In the genomic region with DNA sequence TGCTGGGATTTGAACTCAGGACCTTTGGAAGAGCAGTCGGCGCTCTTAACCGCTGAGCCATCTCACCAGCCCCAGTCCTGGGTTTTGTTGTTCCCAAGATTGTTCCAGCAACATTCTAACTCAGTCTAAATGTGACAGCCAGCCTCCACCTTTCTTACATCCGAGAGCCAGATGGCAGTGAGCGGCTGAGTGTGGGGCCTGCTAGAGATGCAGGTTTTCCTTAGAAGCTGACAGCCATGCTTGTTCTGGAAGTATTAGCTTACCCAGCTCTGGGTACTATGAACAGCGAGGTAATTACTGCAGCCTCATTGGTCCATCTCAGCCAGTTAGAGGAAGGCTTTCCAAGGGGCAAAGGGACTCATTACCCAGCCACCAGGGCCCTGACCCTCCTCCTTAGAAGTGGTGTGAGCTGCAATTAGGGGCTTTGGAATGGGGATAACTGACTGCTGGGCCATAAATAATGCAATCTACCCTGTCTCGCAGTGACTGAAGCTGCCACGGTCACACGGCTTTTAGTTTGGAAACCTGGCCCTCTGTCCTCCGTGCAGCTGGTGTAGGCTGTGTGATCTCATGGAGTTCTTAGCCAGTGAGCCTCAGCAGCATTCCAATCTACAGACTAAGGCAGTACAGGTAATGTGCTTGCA, we compare ENCODE assay signal across 11 mouse cellular contexts. TPM values are rescaled to one million over a fixed set of nuclear protein-coding genes. Genes with fewer than 3 reads are reported as not detected.
DNase-seq lines count a peak whose midpoint lies in the region; ATAC-seq and TF ChIP-seq lines count a peak whose summit lies in the region.
"Had no signal": no experiment of that assay in that cellular context is flagged by ENCODE, and none has a peak within 500 bp of the region (broad histone marks: within the 10 kb centered on the region; RNA-seq: fewer than 3 reads in every experiment).

No protein-coding gene starts in this region.

- H3K4me2 ChIP-seq in forebrain, embryonic 16.5 days (ENCODE audit: low read length) = no peak overlapping the region
- H3K4me2 ChIP-seq in limb, embryonic 14.5 days (replicated peaks; ENCODE audit: low read depth, low read length, severe bottlenecking) = no peak overlapping the region
- H3K4me2 ChIP-seq: embryonic facial prominence, embryonic 13.5 days; stomach, embryonic 15.5 days had no signal

- no peak overlapping the region for H3K4me3 ChIP-seq in gastrocnemius, adult 2 months
- peak overlapping the region; percentile 29 for H3K4me3 ChIP-seq in E14TG2a.4 (replicated peaks; ENCODE audit: low read length)
- H3K4me3 ChIP-seq in forebrain, embryonic 16.5 days (replicated peaks; ENCODE audit: low read length) = no peak overlapping the region
- H3K4me3 ChIP-seq in limb, embryonic 14.5 days (replicated peaks; ENCODE audit: low read length) = no peak overlapping the region
- H3K4me3 ChIP-seq: embryonic facial prominence, embryonic 13.5 days; stomach, embryonic 15.5 days had no signal

- H3K27me3 ChIP-seq in E14TG2a.4 (ENCODE audit: insufficient read depth, low read length) = no peaks in the 10 kb centered on the region
- no peaks in the 10 kb centered on the region for H3K27me3 ChIP-seq in forebrain, embryonic 16.5 days (replicated peaks; ENCODE audit: control insufficient read depth, insufficient read depth, low read length)
- H3K27me3 ChIP-seq in limb, embryonic 14.5 days (ENCODE audit: control insufficient read depth, insufficient read depth, low read length) = no peaks in the 10 kb centered on the region
- H3K27me3 ChIP-seq: embryonic facial prominence, embryonic 13.5 days; stomach, embryonic 15.5 days had no signal

- ATAC-seq in forebrain, embryonic 16.5 days = peak; percentile 61
- peak; percentile 64; the same call in 1 of the 2 replicates for ATAC-seq in limb, embryonic 14.5 days (ENCODE audit: low FRiP score, low read depth)
- no peak for ATAC-seq in inflammation-experienced regulatory T-cells, adult 6 months

- peaks cover 66% of the 10 kb centered on the region for H3K36me3 ChIP-seq in E14TG2a.4 (ENCODE audit: insufficient read depth, low read length)
- no peaks in the 10 kb centered on the region for H3K36me3 ChIP-seq in forebrain, embryonic 16.5 days (ENCODE audit: control insufficient read depth, insufficient read depth)
- peaks cover 6% of the 10 kb centered on the region; the same call in 1 of the 2 replicates for H3K36me3 ChIP-seq in limb, embryonic 14.5 days (ENCODE audit: control insufficient read depth, insufficient read depth, low read length)

- peak overlapping the region; percentile 95 for H3K27ac ChIP-seq in gastrocnemius, adult 2 months
- peak overlapping the region; percentile 64 for H3K27ac ChIP-seq in forebrain, embryonic 16.5 days (ENCODE audit: low read length)
- H3K27ac ChIP-seq in limb, embryonic 14.5 days (replicated peaks; ENCODE audit: low read depth, low read length) = no peak overlapping the region
- H3K27ac ChIP-seq: embryonic facial prominence, embryonic 13.5 days; stomach, embryonic 15.5 days had no signal

- peaks cover 75% of the 10 kb centered on the region for H3K9me3 ChIP-seq in E14TG2a.4 (ENCODE audit: low read length)
- H3K9me3 ChIP-seq in forebrain, embryonic 16.5 days (ENCODE audit: control insufficient read depth, low read length) = no peaks in the 10 kb centered on the region
- H3K9me3 ChIP-seq in limb, embryonic 14.5 days (ENCODE audit: control insufficient read depth, low read length) = no peaks in the 10 kb centered on the region
- H3K9me3 ChIP-seq: embryonic facial prominence, embryonic 13.5 days; stomach, embryonic 15.5 days had no signal

- H3K9ac ChIP-seq in forebrain, embryonic 16.5 days (replicated peaks; ENCODE audit: low read depth, low read length) = no peak overlapping the region
- H3K9ac ChIP-seq in limb, embryonic 14.5 days (ENCODE audit: low read depth, low read length, severe bottlenecking) = no peak overlapping the region
- H3K9ac ChIP-seq: embryonic facial prominence, embryonic 13.5 days; stomach, embryonic 15.5 days had no signal

- WGBS in forebrain, embryonic 16.5 days = 29% methylated on average over 10 of the region's 10 CpGs
- 40% methylated on average over 10 of the region's 10 CpGs for WGBS in limb, embryonic 14.5 days

- DNase-seq in gastrocnemius, adult 2 months = peak; percentile 43
- DNase-seq in gastrocnemius, postnatal 25 days = no peak
- no peak for DNase-seq in limb, embryonic 14.5 days (ENCODE audit: low spot score)
- DNase-seq in adrenal gland, adult 8-10 months = no peak
- DNase-seq in thymus, postnatal 14 days = no peak
- DNase-seq: B cell, adult 2 months had no signal

- TF ChIP-seq POLR2A in limb, embryonic 14.5 days (IDR thresholded peaks at IDR 0.05; ENCODE audit: borderline replicate concordance, extremely low read depth, insufficient read depth, insufficient read length) = no peak

- intact Hi-C loops in gastrocnemius, adult 2 months (cut with DNase I) = no loop called here

- peaks cover 26% of the 10 kb centered on the region for H3K4me1 ChIP-seq in E14TG2a.4 (replicated peaks; ENCODE audit: low read depth, low read length)
- H3K4me1 ChIP-seq in forebrain, embryonic 16.5 days (replicated peaks; ENCODE audit: control insufficient read depth, insufficient read depth, low read length) = peaks cover 33% of the 10 kb centered on the region
- peaks cover 12% of the 10 kb centered on the region for H3K4me1 ChIP-seq in limb, embryonic 14.5 days (ENCODE audit: control insufficient read depth, insufficient read depth, low read length)

- no peak for TF ChIP-seq CTCF in gastrocnemius, adult 2 months (IDR thresholded peaks at IDR 0.05)
- no peak for TF ChIP-seq CTCF in E14TG2a.4 (conservative IDR thresholded peaks at IDR 0.05; ENCODE audit: low read length)

RNA-seq across cellular contexts. Expression of a gene that starts 22.1 kb away (rescaled TPM):
- total RNA-seq in gastrocnemius, adult 2 months (2021) = 100 to 1,000 TPM; 156 to 204 TPM
- 100 to 1,000 TPM; 180 to 193 TPM for total RNA-seq in gastrocnemius, postnatal 25 days (2021)
- 85.1 and 92.2 TPM in 2 replicates for polyA plus RNA-seq in forebrain, embryonic 16.5 days (2015; fragmentation: Nextera tagmentation; extraction: Ambion mirVana)
- polyA plus RNA-seq in limb, embryonic 14.5 days (2012; rRNA removed) = 31.2 and 37.5 TPM in 2 replicates
- 20.0 and 20.8 TPM in 2 replicates for polyA plus RNA-seq in limb, embryonic 14.5 days (2014; fragmentation: Nextera tagmentation; extraction: Ambion mirVana)
- polyA plus RNA-seq in inflammation-experienced regulatory T-cells, adult 6 months (2017; shearing (Covaris generic)) = 10 to 100 TPM in 2 of 3 experiments, 1 to 10 TPM in 1; 7.5 to 12.9 (median 11.8) TPM
- 10 to 100 TPM; 59.3 to 80.6 (median 74.3) TPM for total RNA-seq in adrenal gland, adult 8-10 months (2022)

RNA-seq across cellular contexts. Expression of a gene that starts 42.4 kb away (rescaled TPM):
- total RNA-seq in gastrocnemius, adult 2 months (2021) = under 1 TPM; 0.11 to 0.36 TPM
- under 1 TPM; 0.18 to 0.29 TPM for total RNA-seq in gastrocnemius, postnatal 25 days (2021)
- 115 and 169 TPM in 2 replicates for polyA plus RNA-seq in forebrain, embryonic 16.5 days (2015; fragmentation: Nextera tagmentation; extraction: Ambion mirVana)
- 6.4 and 7.2 TPM in 2 replicates for polyA plus RNA-seq in limb, embryonic 14.5 days (2012; rRNA removed)
- 120 and 123 TPM in 2 replicates for polyA plus RNA-seq in limb, embryonic 14.5 days (2014; fragmentation: Nextera tagmentation; extraction: Ambion mirVana)
- polyA plus RNA-seq in inflammation-experienced regulatory T-cells, adult 6 months (2017; shearing (Covaris generic)) = 1 to 10 TPM in 2 of 3 experiments, not detected in 1; 1.6 to 3.8 TPM
- 1 to 10 TPM; 1.7 to 4.8 (median 2.6) TPM for total RNA-seq in adrenal gland, adult 8-10 months (2022)
